Mouse (Mus musculus) lung, postnatal 14 days (tissue): Measurements from ENCODE around the gene Engase.

Source experiments
- DNase-seq: peaks from one replicate; pipeline ENCODE4 v3.0.0; 2021

The Engase gene

DNA sequence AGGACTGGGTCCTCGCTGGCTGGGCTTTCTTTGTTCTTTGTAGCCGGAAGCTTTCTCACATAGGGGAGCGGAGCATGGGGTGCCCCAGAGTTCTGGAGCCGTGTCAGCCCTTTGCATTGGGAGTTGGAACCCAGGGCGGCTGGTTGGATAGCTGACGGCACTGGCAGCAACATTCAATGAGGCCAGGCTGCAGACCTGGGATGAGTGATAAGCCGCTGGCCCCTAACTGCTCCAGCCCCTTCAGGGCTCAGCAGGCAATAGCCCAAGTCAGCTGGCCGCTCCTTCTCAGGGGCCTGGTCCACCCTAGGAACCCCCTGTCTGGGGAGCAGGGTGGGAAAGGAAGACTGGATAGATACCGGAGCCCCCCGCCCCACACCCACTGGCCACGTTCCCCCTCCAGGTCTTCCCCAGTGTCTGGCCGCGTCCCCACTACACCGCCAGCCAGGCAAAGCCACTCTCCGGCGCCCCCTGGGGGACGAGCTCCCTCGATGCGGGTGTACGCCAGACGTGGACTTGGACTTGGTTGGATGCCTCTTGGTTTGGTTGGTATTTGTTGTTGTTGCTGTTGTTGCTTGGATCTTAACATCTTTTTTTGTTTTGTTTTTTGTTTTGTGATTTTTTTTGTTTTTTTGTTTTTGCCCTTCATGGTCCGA, 14.1 kb downstream of the Engase start:
- DNase-seq, result peak; percentile 87

DNA sequence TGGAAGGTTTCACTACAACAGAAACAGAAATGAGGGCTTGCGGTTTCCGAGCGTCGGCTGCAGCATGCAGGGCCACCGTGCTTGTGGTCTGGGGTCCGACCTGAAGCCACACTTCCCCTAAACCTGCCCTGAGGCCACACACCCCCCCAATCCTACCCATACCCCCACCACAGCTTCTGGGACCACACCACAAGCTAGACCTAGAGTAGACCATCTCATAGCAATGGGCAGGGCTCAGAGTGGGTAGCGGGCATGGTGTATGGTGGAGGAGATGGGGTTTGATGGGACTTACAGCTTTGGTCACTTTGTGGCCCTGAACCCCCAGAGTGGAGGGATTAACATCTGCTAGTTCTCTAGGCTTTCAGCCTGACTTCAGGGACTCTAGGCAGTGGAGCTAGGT, 14.6 kb downstream of the Engase start:
- DNase-seq, result no peak

DNA sequence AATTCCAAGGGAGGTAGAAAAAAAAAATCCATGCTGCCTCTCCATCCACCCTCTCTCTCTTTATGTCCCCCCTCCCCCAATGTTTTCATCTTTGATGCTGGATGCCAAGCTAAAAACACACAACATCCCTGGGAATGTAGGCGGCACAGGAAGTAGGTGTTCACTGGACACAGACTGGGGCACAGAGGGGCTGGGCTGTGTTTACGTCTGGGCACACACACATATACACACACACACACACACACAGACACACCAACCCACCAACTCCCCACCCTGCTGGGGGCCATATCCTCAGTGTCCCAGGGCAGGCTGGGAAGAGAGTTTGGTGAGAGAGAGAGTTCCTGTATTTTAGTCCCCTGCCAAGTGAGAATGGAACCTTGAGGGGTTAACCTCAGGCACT, 16.8 kb downstream of the Engase start:
- DNase-seq, result peak; percentile 12

DNA sequence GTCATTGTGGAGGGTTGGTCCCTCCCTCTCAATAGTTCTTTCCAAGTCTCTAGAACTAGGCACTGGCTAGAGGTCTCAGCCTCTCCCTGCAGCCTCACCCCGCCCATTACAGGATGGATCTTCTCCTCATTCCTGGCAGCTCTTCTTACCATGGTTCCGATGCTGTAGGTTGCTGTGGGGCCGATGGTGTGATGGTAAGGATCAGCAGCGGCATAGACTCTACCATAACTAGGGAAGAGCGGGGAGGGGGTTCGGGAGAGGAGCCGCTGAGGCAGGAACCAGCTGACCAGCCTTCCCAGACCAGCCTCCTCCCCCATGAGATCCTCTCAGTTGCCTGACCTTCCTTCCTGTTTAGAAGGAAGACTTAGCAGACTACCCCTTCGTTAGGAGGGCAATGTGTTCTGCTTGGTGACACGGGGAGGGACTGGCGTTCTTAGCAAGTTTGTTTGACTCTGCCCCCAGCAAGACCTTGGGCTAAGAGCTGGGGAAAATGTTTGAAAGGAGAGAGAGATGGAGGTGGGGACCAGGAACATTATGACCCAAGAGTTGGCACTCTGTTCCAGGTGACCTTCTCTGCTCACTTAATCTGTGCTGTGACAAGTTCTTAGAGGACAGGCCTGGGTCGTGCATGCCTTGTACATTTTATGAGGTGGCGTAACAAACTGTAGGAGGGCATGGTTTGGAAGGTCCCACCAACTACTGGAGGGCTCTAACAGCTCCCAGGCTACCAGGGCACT, 17.5 kb downstream of the Engase start:
- DNase-seq, result no peak

DNA sequence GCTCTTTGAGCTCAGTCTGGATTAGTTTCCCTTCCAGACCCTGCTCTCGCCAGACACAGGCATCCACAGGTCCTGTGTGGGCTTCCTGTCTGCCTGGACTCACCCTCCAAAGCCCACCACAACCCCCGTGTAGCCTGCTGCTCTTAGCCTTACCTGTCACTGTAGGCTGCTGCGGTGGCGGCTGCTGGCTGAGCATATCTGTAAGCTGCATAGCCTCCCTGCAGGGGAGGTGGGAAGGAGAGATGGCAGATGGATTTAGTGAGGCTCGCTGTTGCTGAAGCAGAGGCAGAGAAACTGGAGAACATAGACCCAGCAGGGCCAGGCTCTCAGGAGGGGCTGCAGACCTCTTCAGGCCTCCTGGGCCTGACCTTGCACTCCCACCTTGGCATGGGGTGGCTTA, 18.4 kb downstream of the Engase start:
- no peak for DNase-seq

DNA sequence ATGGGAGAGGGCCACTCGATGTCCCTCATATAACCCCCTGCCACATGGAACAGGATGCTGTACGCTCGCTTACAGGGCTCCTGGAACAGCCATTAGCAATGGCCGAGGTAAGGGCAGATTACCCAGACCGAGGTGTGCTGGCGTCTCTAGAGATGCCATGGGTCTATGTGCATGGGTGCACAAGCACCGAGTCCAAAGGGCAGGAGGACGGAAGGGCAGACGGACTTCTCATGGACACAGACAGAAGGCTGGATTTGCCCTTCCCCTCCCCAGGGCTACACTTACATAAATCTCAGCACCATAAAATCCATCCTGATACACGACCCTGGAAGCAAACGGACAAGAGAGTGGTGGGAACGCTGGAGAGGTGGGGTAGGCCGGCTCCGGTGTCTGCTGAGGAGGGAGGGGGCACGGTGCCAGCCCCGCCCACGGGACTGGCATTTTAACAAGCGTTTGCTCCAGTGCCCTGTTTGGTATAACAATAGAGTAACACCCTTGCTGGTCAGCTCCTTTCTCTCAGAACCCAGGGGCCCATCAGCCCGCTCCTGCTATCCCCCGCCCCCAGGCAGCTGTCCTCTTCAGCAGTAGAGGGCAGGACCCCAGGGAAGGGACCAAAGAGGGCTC, 19.5 kb downstream of the Engase start:
- DNase-seq, result no peak

DNA sequence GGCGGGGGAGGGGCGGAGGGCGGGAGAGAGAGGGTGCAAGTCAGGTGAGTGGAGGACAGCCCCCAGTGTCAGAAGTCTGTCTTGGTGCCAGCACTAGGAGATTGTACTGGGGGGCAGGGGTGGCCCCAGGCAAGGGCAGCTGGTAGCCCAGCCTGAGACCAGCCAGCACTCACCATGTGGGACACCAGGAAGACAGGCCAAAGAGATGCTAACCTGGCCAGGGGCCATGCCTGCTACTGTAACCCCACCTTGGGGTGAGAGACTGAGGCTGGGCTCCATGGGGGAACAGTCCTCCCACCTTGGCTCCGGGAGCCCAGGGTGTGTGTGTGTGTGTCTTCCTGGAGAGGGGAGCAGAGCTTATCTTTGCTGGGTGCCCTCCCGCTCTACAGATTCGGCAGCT, 26.4 kb downstream of the Engase start:
- no peak for DNase-seq

DNA sequence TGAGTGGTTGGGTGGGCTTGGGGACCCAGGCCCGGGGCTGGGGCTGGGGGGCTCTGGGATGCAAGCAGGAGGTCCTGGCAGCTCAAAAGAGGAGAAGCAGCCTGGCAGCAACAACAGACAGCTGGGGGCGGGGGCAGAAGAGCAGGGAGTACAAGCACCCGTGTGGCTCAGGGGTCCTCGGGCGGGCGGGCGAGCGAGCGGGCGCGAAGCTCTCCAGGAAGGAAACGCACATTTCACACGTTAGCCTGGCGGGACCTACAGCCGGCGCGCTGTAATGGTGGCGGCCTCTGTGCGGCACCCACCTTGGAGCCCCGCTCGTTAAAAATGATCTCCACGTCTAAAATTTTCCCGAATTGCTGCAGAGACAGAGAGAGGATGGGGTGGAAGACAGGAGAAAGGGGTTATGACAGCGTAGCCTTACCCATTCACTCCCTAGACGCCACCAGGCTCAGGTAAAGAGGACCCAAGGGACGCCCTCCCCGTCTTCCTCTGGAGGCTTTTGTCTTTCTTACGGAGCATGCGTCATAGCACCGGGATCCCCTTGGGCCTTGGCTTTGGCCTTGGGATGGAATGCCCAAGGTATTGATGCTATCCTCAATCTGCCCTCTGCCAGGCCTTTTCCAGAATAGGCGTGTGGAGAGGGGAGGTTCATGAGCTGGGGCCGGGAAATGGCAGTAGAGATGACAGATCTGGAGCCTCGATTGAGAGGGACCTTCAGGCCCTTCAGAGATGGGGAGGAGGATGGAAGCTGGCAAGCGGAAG, 27.0 kb downstream of the Engase start:
- no peak for DNase-seq

DNA sequence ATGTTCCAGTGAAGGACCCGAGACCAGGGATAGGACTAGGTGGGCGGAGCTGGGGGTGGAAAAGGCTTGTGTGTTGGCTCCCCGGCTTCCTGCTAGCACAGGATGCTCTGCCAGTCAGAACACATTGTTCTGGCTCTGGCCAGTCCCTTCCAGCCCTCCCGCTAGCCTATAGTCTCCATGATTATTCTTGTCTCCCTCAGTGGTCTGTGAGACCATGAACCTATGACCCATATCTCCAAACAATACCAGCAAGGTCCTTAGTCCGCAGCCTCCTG, 27.5 kb downstream of the Engase start:
- DNase-seq, result peak; percentile 21

DNA sequence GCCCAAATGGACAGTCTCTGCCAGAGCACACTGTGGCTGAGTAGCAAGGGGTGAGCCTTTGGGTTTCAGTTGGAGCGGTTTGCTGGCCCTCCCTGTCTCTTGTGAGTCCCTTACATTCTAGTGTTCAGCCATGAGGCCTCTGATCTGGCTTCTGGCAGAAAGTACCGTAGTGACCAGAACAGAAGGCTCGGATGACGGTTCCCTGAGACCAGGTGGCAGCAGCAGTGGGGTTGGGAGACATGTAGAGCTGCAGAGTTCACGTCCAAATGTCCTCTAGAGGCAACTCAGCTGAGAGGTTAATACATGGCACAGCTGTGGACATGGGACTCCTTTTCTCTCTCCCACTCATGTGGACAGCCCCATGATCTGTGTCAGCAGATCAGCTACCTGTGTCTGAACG, 30.5 kb downstream of the Engase start:
- no peak for DNase-seq

DNA sequence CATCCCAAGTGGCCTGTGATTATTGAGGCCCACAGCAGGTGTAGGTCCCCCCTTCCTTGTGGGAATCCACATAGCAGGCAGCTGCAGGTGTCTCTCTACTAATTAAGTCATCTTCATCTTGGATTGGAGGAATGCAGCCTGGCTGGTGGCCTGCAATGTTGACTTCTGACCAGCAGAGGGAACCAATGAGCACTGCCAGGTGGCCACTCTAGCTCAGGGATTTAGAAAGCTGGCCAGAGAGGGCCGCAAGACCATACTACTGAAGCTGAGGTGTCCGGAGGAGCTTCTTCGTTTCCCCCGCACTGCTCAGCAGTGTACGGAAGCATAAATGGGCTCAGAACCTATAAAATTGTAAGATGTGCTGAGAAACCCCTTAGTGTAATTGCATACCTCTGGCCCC, 31.3 kb downstream of the Engase start:
- DNase-seq, result peak; percentile 76

DNA sequence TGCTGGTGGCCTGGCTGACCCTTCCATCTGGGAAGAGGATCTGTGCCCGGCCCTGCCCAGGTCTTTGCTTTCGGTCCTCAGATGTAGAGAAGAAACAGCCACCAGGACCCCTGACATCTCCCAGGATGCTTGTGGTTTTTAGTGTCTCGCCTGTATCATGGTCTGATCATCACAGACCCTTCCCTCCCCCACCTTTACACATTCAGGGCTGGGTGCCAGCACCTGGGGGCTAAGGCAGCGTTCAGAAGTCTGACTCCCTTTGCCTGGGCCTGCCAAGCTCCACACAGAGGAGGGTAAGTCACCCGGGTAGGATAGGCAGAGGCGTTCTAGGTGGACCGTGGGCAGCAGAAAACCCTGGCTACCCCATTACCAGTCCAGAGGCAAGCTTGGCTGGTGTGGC, 31.7 kb downstream of the Engase start:
- no peak for DNase-seq

DNA sequence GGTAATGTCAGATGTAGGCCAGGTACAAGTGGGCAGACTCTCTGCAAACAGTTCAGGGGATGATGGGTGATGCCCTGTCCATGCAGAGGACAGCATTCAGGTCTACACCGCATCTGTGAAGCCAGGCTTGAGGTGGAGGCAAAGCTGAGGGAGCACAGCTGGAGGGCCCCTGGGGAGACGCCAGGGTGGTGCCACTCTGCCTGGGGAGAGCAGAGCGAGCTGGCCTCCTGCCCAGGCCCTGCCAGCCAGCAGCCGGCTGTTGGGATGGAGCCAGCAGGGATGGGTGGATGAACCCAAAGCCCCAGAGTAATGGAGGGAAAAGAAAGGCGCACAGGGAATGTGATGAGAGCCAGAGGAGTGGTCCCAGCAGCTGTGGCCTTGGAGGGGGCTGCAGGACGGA, 35.2 kb downstream of the Engase start:
- peak; percentile 20 for DNase-seq

DNA sequence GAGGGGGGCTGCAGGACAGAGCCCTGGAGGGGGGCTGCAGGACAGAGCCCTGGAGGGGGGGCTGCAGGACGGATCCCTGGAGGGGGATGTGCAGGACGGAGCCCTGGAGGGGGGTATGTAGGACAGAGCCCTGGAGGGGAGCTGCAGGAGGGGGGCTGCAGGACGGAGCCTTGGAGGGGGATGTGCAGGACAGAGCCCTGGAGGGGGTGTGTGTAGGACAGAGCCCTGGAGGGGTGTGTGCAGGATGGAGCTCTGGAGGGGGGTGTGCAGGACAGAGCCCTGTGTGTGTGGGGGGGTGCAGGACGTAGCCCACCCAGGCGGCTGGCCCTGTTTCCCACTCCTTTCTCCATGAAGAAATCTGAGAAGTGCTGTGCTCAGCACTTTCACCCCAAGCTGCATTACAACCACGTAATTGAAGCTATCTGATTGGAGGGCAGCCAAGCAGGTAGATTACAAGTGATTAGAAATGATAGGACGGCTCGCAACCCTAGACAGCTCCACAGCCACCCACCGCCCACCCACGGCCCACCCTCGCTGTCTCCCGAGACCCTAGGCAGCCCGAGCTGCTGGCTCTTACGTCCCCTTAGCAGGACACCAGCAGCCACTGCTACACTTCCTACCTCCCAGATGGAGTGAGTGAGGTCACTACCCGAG, 35.8 kb downstream of the Engase start:
- no peak for DNase-seq

DNA sequence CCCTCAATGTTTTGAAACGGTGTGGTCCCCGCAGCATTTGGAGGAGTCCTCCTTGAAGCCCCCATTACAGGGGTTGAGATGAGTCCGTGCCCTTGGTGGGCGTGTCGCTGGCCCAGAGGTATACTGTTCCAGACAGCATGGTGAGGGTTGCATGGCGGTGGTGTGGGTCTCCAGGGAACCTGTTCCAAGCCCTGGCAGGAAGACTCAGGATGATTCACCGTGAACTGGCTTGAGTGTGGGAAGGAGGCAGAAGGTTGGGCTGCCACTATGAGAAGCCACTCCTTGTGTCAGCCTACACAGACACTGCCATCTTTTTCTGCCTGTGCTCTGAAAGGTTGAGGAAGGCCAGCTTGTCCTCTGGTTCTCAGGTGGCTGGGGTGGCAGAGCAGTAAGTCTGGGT, 41.3 kb downstream of the Engase start:
- no peak for DNase-seq

DNA sequence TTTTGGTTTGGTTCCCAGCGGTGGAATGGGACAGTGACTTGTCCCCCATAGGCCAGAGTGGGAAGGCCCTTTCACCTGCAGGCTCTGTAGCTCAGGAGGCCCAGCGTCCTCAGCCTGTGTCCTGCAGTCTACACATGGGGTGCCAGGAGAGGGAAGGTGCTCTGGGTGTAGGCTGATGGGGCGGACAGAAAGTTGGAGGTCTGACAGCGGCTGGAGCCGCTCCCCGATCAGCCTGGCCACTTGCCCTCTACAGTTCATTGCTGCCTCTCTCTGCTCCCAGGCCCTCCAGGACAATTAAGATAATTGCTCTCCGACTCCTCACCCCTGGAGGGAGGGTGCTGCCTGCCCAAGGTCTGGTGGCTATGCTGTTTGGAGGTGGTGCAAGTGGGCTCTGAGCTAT, 42.1 kb downstream of the Engase start:
- DNase-seq, result no peak

DNA sequence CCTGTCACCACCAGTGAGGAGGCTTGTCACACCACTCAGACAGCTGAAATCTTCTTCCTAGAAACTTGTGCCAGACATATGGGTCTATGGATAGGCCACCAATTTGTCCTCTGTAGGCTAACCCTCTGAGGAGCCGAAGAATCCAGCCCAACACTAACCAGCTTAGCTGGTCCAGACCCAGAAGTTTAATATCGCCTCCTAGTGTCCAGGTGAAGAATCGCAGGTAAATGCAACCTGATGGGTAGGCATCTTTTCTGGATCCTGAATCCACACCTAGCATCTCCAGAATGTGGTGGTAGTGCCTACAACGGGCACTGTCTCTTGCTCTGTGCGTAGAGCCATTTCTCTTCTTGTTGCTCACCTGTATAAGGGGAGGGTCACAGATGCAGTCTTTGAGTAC, 43.6 kb downstream of the Engase start:
- no peak for DNase-seq

DNA sequence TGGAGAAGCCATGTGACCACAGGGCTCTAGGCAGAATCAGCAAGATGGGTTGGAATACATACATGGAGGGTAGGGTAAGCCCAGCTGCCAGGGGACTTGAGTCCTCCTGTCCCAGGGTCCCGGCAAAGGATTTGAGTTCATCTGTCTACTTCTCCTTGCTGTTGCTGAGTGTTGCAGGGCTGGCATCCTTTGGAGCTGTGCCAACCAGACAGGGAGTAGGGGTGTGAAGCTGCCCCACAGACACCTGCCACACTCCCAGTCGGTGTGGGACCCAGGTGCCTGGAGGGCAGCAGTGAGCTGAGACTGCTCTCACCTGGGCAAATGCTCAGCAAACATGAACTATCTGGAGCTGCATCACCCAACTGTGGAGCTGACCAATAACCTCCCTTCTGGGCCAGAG, 44.3 kb downstream of the Engase start:
- DNase-seq, result no peak

DNA sequence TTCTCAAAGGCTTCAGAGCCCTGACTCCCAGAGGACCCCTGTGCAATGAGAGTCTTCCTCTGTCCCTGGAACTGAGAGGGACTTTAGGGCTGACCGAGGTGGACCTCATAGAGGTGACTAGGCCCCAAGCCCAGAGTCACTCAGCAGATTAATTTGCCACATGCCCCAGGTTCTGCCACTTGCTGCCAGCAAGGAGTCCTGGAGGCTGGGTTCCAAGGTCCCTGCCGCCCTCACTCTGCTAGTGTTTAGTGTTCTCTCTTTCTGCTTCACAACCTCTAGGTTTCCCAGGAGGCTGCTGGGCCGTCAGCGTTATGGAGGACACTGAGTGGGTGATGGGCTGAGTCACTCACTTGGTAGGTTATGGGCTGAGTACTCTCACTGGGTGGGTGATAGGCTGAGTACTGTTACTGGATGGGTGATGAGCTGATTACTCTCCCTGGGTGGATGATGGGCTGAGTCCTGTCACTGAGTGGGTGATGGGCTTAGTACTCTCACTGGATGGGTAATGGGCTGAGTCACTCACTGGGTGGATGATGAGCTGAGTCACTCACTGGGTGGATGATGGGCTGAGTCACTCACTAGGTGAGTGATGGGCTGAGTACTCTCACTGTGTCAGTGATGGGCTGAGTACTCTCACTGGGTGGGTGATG, 47.0 kb downstream of the Engase start:
- no peak for DNase-seq

DNA sequence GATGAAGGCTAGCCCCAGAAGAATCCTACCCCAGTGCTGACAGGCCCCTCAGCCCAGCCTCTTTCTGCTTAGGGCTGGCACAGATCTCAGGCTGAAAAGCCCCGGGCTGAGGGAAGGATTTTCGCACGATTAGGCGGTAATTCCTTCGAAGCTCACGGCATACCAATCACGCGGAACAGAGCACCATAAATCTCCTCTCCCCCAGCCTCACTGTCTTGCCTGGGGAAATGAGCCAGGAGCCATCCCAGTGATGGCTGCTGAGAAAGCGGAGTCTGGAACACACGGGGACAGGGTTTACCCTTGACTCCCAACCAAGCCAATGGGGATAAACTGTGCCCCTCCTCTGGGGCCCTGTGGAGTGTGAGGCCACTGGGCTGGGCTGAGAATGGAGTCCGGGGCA, 48.4 kb downstream of the Engase start:
- DNase-seq, result no peak

DNA sequence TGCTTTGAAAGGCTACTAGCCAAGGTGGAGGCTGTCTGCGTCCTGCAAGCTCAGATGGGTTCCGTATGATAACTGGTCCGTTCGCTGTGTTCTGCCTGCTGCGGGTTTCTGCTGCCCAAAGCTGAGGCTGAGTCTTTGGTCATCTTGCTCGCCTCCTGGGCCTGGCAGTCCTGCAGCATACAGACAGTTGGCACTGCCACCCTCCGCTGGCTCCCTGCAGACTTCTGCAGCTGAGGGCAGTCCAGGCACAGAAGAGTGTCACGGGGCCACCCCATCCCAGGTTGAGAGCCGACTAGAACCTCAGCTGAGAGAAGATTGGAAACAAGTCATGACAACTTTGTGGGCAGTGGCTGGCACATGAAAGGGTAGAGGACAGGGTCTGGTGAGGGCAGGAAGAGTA, 52.1 kb downstream of the Engase start:
- DNase-seq, result no peak

DNA sequence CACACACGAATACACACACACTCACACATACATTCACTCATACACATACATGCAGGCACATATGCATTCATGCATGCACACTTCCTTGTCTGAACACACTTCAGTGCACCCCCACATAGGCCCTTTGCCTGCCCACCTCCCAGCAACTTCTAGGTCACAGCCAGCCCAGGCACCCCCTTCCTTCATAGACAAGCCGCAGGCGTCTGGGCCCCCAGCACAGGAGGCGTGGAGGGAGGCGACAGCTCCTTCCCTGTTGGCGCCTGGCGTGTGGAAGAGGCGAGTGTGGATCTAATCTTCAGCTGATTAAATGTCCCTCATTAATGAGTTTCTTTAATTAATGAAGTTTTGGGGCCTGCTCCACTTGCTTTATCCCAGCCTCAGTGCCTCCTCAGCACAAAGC, 53.7 kb downstream of the Engase start:
- no peak for DNase-seq
